21 mouse cellular contexts compared by ENCODE assay signal in genomic region chr2:155451256-155451655, GRCm38 (mm10). TPM values are rescaled to one million over a fixed set of nuclear protein-coding genes. Genes with fewer than 3 reads are reported as not detected.
DNase-seq lines count a peak whose midpoint lies in the region; ATAC-seq and TF ChIP-seq lines count a peak whose summit lies in the region.
"Had no signal": no experiment of that assay in that cellular context is flagged by ENCODE, and none has a peak within 500 bp of the region (broad histone marks: within the 10 kb centered on the region; RNA-seq: fewer than 3 reads in every experiment).

No protein-coding gene starts in this region.

- no peaks in the 10 kb centered on the region for H3K9me3 ChIP-seq in forebrain, postnatal 0 days (ENCODE audit: low read length)
- H3K9me3 ChIP-seq in forebrain, embryonic 13.5 days (replicated peaks), result no peaks in the 10 kb centered on the region
- no peaks in the 10 kb centered on the region for H3K9me3 ChIP-seq in kidney, embryonic 15.5 days (replicated peaks)
- H3K9me3 ChIP-seq in lung, embryonic 14.5 days (ENCODE audit: low read depth, low read length), result no peaks in the 10 kb centered on the region
- H3K9me3 ChIP-seq: limb, embryonic 15.5 days; lung, embryonic 15.5 days; midbrain, embryonic 12.5 days had no signal

- H3K9ac ChIP-seq in forebrain, postnatal 0 days, result no peak overlapping the region
- H3K9ac ChIP-seq in forebrain, embryonic 13.5 days, result no peak overlapping the region
- no peak overlapping the region for H3K9ac ChIP-seq in kidney, embryonic 15.5 days
- no peak overlapping the region for H3K9ac ChIP-seq in lung, embryonic 14.5 days
- H3K9ac ChIP-seq: hindbrain, embryonic 14.5 days; limb, embryonic 15.5 days; lung, embryonic 15.5 days; midbrain, embryonic 12.5 days had no signal

- no peaks in the 10 kb centered on the region for H3K4me1 ChIP-seq in forebrain, postnatal 0 days (ENCODE audit: insufficient read depth)
- H3K4me1 ChIP-seq in forebrain, embryonic 13.5 days, result no peaks in the 10 kb centered on the region
- H3K4me1 ChIP-seq in kidney, adult 2 months (ENCODE audit: control insufficient read depth, insufficient read depth, low read length), result no peaks in the 10 kb centered on the region
- no peaks in the 10 kb centered on the region for H3K4me1 ChIP-seq in kidney, embryonic 15.5 days
- no peaks in the 10 kb centered on the region for H3K4me1 ChIP-seq in lung, embryonic 14.5 days (ENCODE audit: insufficient read depth)
- H3K4me1 ChIP-seq: lung, embryonic 15.5 days; midbrain, embryonic 12.5 days had no signal

- TF ChIP-seq CTCF in forebrain, postnatal 0 days (IDR thresholded peaks at IDR 0.05; ENCODE audit: low read depth), result peak; percentile 5; the same call in 1 of the 2 replicates
- TF ChIP-seq CTCF in kidney, adult 2 months (conservative IDR thresholded peaks at IDR 0.05; ENCODE audit: insufficient read depth, insufficient read length, low read depth, low read length), result peak; percentile 31; the same call in 1 of the 2 replicates
- TF ChIP-seq CTCF in lung, embryonic 14.5 days (IDR thresholded peaks at IDR 0.05; ENCODE audit: low read depth), result 0 out of 2 replicates have a peak, but pooled peaks have one; percentile 10

- H3K4me2 ChIP-seq in forebrain, postnatal 0 days (ENCODE audit: low read depth), result no peak overlapping the region
- H3K4me2 ChIP-seq in forebrain, embryonic 13.5 days, result no peak overlapping the region
- H3K4me2 ChIP-seq in kidney, embryonic 15.5 days, result no peak overlapping the region
- H3K4me2 ChIP-seq in lung, embryonic 14.5 days, result no peak overlapping the region
- H3K4me2 ChIP-seq: hindbrain, embryonic 14.5 days; limb, embryonic 15.5 days; lung, embryonic 15.5 days; midbrain, embryonic 12.5 days had no signal

- H3K36me3 ChIP-seq in forebrain, postnatal 0 days (ENCODE audit: insufficient read depth), result no peaks in the 10 kb centered on the region
- peaks cover 9% of the 10 kb centered on the region; the same call in 1 of the 2 replicates for H3K36me3 ChIP-seq in forebrain, embryonic 13.5 days (ENCODE audit: poor library complexity, severe bottlenecking)
- no peaks in the 10 kb centered on the region; the same call in 1 of the 2 replicates for H3K36me3 ChIP-seq in kidney, adult 2 months (ENCODE audit: control insufficient read depth, insufficient read depth, low read length)
- peaks cover 10% of the 10 kb centered on the region for H3K36me3 ChIP-seq in kidney, embryonic 15.5 days
- no peaks in the 10 kb centered on the region for H3K36me3 ChIP-seq in lung, embryonic 14.5 days (ENCODE audit: insufficient read depth)
- H3K36me3 ChIP-seq: lung, embryonic 15.5 days had no signal

- no peak overlapping the region for H3K27ac ChIP-seq in forebrain, postnatal 0 days (ENCODE audit: low read depth, low read length)
- H3K27ac ChIP-seq in forebrain, embryonic 13.5 days, result no peak overlapping the region
- no peak overlapping the region for H3K27ac ChIP-seq in kidney, adult 2 months (ENCODE audit: insufficient read depth, low read depth, low read length)
- no peak overlapping the region for H3K27ac ChIP-seq in kidney, embryonic 15.5 days
- H3K27ac ChIP-seq in lung, embryonic 14.5 days (ENCODE audit: low read depth), result no peak overlapping the region
- H3K27ac ChIP-seq: hindbrain, embryonic 14.5 days; limb, embryonic 15.5 days; lung, embryonic 15.5 days; midbrain, embryonic 12.5 days had no signal

- no peak for DNase-seq in forebrain, postnatal 0 days
- no peak for DNase-seq in kidney, adult 2 months
- DNase-seq in lung, embryonic 14.5 days, result no peak
- no peak for DNase-seq in lung, postnatal 25 days (ENCODE audit: low spot score)
- DNase-seq in R1 (ENCODE audit: low read depth, low spot score), result peak; percentile 50
- no peak for DNase-seq in c-Kit-positive CD71-positive TER-119-positive erythroid progenitor cells, embryonic 14.5 days (ENCODE audit: low spot score)
- DNase-seq: adrenal gland, postnatal 10 days; cerebellum, adult 9-10 months; gastrocnemius, postnatal 10 days; heart, adult 18-20 months; heart, postnatal 36 days; left cerebral cortex, postnatal 4 days; right cerebral cortex, postnatal 14 days had no signal

- WGBS in forebrain, postnatal 0 days, result 88% methylated on average over 5 of the region's 5 CpGs
- 86% methylated on average over 5 of the region's 5 CpGs for WGBS in forebrain, embryonic 13.5 days
- 87% methylated on average over 5 of the region's 5 CpGs for WGBS in kidney, adult 2 months
- 86% methylated on average over 5 of the region's 5 CpGs for WGBS in kidney, embryonic 15.5 days
- WGBS in lung, embryonic 14.5 days, result 81% methylated on average over 5 of the region's 5 CpGs

- no peak for ATAC-seq in forebrain, postnatal 0 days
- ATAC-seq in forebrain, embryonic 13.5 days, result no peak
- ATAC-seq in kidney, embryonic 15.5 days (replicated peaks; ENCODE audit: low FRiP score), result no peak
- no peak for ATAC-seq in lung, embryonic 14.5 days (ENCODE audit: insufficient read depth)
- ATAC-seq: forebrain, embryonic 14.5 days; Patski had no signal

- no peak overlapping the region for H3K4me3 ChIP-seq in forebrain, postnatal 0 days (ENCODE audit: low read depth, low read length)
- no peak overlapping the region for H3K4me3 ChIP-seq in forebrain, embryonic 13.5 days
- no peak overlapping the region for H3K4me3 ChIP-seq in kidney, adult 2 months (ENCODE audit: insufficient read depth, low read depth, low read length)
- no peak overlapping the region for H3K4me3 ChIP-seq in kidney, embryonic 15.5 days (replicated peaks)
- H3K4me3 ChIP-seq in lung, embryonic 14.5 days (ENCODE audit: low read depth, low read length), result no peak overlapping the region
- H3K4me3 ChIP-seq: limb, embryonic 15.5 days; lung, embryonic 15.5 days; midbrain, embryonic 12.5 days had no signal

- no peak for TF ChIP-seq POLR2A in kidney, adult 2 months (IDR thresholded peaks at IDR 0.05; ENCODE audit: low read depth, low read length)

- H3K27me3 ChIP-seq in forebrain, postnatal 0 days (ENCODE audit: insufficient read depth, low read length), result no peaks in the 10 kb centered on the region
- no peaks in the 10 kb centered on the region for H3K27me3 ChIP-seq in forebrain, embryonic 13.5 days
- H3K27me3 ChIP-seq in kidney, adult 2 months (replicated peaks; ENCODE audit: control insufficient read depth, insufficient read depth, low read length), result no peaks in the 10 kb centered on the region
- H3K27me3 ChIP-seq in kidney, embryonic 15.5 days, result no peaks in the 10 kb centered on the region
- no peaks in the 10 kb centered on the region for H3K27me3 ChIP-seq in lung, embryonic 14.5 days (ENCODE audit: insufficient read depth, low read length)
- H3K27me3 ChIP-seq: limb, embryonic 15.5 days; lung, embryonic 15.5 days; midbrain, embryonic 12.5 days; Patski had no signal

RNA-seq across cellular contexts. Expression of gene Ncoa6, which starts 22.4 kb away (rescaled TPM):
- total RNA-seq in forebrain, postnatal 0 days (2014; rRNA removed), result 32.4 and 45.8 TPM in 2 replicates
- 23.5 and 26.8 TPM in 2 replicates for polyA plus RNA-seq in forebrain, postnatal 0 days (2015; fragmentation: Nextera tagmentation; extraction: Ambion mirVana)
- polyA plus RNA-seq in forebrain, embryonic 13.5 days (2015; fragmentation: Nextera tagmentation; extraction: Ambion mirVana), result 29.6 and 30.5 TPM in 2 replicates
- 25.4 and 40.6 TPM in 2 replicates for polyA plus RNA-seq in kidney, adult 2 months (2012; rRNA removed)
- 18.0 and 19.3 TPM in 2 replicates for polyA plus RNA-seq in kidney, embryonic 15.5 days (2015; fragmentation: Nextera tagmentation; extraction: Ambion mirVana)
- polyA plus RNA-seq in lung, embryonic 14.5 days (2014; fragmentation: Nextera tagmentation; extraction: Ambion mirVana), result 27.1 and 28.4 TPM in 2 replicates
